Mouse (Mus musculus) spleen, adult 2 months (tissue): ENCODE data around the gene Ankrd16.

Source experiments
- CTCF ChIP-seq: fragments of 200-500 bp; IDR thresholded peaks from 2 replicates; pipeline ENCODE4 v1.5.1; 2011; ENCODE audit warnings: mild to moderate bottlenecking, inconsistent platforms; ENCODE audit not compliant: insufficient read depth, insufficient read length, insufficient replicate concordance; ENCODE audit errors: extremely low read depth
- POLR2A ChIP-seq: fragments of 200-500 bp; IDR thresholded peaks from 2 replicates; pipeline ENCODE4 v1.6.1; 2011; ENCODE audit warnings: low read depth, low read length, inconsistent platforms

DNA sequence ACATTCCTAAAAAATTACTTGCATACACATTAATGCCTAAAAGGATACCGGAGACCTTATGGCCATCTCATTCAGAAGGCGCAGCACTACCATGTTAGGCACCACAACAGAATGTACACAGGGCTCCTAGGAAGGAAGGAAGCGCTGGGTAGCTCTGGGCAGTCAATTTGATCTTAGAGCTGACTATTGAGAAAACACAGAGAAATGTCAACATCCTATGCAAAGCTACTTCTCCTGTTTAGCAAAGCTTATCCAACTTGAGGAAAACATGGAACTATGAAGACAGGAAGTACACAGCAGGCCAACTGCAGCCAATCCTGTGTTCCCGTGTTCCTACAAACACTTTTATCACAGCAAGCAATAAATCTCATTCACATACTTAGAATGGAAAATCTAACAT lies 6.0 kb upstream of the Ankrd16 start:
- no peak for TF ChIP-seq CTCF
- TF ChIP-seq POLR2A: no peak
